Mouse (Mus musculus) CD4-positive, CD25-positive, alpha-beta regulatory T cell, adult 2 months (primary cell): ENCODE results near the gene Lbh.

ENCODE experiments used
- DNase-seq: peaks from one replicate; pipeline ENCODE4 v3.0.0-alpha.2; 2012; ENCODE audit warnings: low read depth, low spot score

Gene Lbh

GRCm38 (mm10) chr17:72918053-72918452 lies at the start of gene Lbh:
Gene Lbh, plus strand, starts transcription at chr17:72918305.
- peak; percentile 97 for DNase-seq

- DNase-seq = no peak
These were observed 39.1 kb upstream of the Lbh start for GRCm38 (mm10) chr17:72878979-72879378.

GRCm38 (mm10) chr17:72880156-72880555 lies 37.9 kb upstream of the Lbh start:
- DNase-seq = no peak

DNA sequence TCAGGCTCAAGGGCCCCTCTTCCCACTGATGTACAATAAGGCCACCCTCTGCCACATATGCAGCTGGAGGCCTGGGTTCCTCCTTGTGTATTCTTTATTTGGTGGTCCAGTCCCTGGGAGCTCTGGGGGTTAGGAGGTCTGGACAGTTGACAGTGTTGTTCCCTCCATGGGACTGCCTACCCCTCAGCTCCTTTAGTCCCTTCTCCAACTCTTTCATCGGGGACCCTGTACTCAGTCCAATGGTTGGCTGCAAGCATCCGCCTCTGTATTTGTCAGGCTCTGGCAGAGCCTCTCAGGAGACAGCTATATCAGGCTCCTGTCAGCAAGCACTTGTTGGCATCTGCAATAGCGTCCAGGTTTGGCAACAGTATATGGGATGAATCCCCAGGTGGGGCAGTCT lies 37.1 kb upstream of the Lbh start:
- no peak for DNase-seq

DNA sequence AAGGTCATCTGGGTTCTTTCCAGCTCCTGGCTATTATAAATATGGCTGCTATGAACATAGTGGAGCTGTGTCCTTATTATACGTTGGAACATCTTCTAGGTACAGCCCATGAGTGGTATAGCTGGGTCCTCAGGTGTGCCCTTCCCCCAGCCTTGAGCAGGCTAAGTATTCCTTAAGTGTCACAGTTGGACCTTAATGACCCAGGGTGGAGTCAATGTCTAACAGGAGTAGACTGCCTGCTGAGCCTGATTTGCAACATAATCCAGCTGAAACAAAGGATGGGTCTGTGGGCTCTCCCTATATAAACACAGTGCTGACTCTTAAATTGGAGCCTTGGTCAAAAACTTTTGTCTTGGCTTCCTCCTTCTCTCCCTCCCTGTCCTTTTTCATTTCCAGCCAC lies 36.3 kb upstream of the Lbh start:
- no peak for DNase-seq

- DNase-seq = peak; percentile 88
These were observed 28.3 kb upstream of the Lbh start for GRCm38 (mm10) chr17:72889556-72890397.

- no peak for DNase-seq
These were observed 27.7 kb upstream of the Lbh start for GRCm38 (mm10) chr17:72890398-72890898.

DNA sequence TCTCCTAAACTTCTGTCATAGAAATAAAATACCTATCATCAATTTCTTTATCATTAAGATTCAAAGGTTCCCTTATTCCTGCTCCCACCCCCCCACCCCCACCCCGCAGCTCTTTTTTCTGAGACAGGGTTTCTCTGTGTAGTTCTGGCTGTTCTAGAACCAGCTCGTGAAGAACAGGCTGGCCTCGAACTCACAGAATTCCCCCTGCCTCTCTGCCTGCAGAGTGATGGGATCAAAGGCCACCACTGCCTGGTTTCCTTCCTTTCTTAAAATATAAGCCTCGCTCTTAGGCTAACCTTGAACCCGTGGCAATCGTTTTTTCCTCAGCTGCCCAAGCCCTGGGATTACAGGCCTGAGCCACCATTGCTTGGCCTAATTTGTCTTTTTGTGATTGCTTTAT lies 26.5 kb upstream of the Lbh start:
- DNase-seq = no peak

GRCm38 (mm10) chr17:72895506-72895905 lies 22.6 kb upstream of the Lbh start:
- no peak for DNase-seq

DNA sequence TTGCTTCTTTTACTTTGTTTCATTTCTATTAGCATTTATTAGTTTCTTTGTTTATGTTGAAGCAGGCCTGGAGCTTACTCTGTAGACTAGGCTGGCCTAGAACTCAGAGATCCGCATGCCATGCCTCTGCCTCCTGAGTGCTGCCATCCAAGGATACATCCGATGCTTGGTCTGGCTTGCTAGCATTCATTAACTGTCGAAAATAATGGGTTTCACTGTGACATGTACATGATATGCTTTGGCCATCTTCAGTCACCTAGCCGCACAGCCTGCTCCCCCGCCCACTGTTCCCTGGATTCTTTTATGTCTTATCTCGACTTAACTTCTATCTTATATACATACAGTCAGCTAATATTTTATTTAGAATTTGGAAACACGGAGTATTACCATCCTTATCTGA lies 21.0 kb upstream of the Lbh start:
- no peak for DNase-seq

DNA sequence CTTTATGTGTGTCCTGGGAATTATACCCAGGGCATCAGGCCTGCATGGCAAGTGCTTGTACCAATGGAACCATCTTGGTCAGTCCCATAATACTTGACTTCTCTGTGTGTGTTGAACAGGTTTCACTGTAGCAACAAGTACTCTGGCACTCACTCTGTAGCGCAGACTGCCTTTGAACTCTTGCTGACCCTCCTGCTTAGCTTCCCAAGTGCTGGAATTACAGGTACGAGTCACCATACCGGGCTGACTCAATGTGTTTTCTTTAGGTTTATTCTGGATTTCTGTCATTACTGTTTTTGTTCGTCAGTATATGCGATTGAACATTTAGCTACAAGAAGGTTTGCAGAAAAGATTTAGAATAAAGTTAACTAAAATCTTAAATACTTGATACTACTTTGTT lies 20.1 kb upstream of the Lbh start:
- no peak for DNase-seq

DNA sequence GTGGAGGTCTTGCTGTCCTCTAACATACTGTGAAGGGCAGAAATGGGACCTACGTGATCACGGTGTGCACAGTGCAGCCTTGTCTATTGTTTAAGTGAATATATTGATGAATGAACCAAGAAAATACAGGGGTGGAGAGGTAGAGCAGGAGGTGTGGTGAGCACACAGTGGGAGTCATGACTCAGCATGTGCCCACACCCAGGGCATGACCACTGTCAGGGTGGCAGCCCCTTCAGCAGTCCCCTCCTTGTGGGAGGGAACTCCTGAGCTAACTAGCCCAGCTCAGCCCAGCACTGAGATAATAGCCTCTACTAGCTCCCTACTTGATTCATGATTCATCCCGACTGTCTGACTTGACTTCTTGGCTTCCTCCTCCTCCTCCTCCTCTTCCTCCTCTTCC lies 19.3 kb upstream of the Lbh start:
- DNase-seq = no peak

- DNase-seq = no peak
These were observed 17.1 kb upstream of the Lbh start for GRCm38 (mm10) chr17:72901021-72901420.

DNA sequence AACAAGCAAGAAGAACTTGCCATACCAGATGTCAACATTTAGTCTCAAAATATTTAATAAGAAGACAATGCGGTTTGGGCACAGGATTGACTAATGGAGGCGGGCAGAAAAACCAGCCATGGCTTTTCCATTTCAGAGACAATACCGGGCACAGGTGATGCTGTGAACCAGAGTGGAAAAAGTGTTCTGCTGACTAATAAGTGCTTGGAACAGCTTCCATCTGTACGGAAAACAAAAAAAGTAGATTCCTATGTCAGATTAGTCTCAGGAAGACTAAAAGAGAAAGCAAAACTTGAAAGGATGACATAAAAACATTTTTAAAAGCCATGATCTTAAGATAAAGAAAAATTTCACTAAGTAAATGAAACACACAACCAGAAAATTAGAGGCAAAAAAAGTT lies 16.4 kb upstream of the Lbh start:
- DNase-seq = no peak

DNA sequence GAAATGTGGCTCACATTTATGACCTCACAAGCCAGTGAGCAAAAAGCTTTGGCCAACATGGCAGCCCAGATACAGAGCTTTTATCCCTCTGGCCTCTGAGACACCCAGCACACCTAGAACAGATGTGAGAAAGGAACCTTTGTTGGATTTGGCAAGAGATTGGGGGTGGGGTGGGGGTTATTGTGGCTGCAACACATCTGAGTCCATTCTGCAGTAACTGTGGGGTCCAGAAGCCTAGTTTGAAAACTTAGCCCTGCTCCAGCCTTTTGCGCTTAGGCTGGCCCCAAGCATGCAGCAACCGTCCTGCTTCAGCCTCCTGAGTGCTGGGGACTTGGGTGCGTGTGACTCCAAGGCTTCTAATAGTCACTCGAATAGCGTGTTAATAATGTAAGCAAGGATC lies 14.8 kb upstream of the Lbh start:
- no peak for DNase-seq

- DNase-seq = no peak
These were observed 14.1 kb upstream of the Lbh start for GRCm38 (mm10) chr17:72903921-72904421.

DNA sequence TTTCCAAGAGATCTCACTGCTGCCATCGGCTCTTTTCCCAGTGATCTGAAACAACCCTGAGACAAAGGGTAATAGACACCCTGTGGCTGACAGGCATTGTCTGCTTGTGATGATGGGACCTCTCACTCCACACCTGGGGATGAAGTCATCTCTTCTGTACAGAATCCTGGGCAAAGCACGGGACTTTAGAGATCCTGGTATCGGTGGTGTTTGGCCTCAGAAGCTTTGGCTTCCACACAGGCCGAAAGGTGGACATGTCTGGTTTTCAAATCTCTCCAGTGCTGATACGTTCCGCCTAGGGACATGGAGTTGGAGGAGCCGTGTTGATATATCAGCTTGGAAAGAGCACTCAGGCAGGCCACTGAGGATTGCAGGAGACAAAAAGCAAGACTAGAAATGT lies 13.2 kb upstream of the Lbh start:
- DNase-seq = no peak

DNA sequence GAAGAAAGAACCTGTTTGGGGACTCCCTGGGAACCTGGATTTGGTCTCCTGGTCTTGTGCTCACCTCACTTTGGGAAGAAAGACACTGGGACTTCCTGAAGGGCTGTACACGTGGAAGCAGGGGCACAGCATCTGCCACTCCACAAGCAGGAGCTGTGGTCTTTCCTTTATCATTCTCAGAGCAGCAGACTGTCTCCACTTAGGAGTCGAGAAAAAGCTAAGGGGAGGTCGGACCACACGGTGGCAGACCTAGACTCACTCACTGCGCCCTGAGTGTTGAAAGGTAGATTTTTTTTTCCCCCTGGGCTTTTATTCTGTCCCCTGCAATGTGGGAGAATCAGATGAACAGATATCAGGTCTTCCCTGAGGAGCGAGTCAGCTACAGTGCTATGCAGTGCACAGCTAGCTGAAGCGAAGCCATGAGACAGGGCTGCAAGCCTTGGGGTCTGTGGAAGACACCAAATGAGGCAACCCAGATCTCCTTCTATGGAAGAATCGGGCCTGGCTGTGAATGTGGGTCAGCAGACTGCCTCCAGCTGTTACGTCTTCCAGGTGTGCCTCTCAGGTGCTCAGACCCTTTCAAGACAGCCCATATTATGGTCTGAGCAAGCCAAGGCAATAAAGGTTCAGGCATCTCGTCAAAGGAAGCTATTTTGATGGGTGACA lies 11.7 kb upstream of the Lbh start:
- DNase-seq = no peak

DNA sequence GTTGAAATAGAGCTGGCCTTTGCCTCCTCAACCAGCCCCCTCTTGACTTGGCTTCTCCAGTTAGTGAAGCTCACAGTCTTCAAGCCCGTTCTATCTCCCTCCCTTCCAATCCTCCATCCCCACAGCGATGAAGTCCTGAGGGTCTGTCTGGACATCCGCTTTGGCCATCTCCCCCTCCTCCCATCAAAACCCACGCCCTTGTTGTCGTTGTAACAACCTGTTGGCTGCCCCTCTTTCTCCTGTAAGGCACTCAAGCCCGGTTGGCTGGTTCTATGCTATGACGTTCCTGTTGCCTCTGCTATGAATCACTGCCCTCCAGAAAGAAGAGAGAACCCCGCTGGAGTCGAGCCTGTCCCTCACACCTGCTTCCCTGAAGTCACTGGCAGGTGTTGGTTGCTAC lies 10.9 kb upstream of the Lbh start:
- DNase-seq = no peak

DNA sequence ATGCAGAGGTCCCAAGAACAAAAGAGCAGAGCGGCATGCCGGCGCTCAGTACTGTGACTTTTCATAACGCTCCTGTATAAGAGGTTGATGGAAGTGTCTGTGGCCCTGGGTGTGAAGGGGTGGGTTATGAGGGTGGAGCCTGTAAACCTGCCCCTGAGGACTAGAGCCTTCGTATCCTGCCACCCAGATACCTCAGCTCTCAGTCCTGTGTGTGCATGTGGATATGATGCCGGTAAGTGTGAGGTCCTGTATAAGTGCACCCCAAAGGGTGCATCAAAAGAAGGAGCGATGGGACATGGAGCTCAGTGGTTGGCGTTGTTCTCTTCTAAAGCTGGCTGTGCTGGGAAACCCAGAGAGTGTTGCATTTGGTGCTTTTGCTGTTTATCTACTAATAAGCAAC lies 10.3 kb upstream of the Lbh start:
- no peak for DNase-seq

GRCm38 (mm10) chr17:72908561-72908960 lies 9.5 kb upstream of the Lbh start:
- DNase-seq = no peak

DNA sequence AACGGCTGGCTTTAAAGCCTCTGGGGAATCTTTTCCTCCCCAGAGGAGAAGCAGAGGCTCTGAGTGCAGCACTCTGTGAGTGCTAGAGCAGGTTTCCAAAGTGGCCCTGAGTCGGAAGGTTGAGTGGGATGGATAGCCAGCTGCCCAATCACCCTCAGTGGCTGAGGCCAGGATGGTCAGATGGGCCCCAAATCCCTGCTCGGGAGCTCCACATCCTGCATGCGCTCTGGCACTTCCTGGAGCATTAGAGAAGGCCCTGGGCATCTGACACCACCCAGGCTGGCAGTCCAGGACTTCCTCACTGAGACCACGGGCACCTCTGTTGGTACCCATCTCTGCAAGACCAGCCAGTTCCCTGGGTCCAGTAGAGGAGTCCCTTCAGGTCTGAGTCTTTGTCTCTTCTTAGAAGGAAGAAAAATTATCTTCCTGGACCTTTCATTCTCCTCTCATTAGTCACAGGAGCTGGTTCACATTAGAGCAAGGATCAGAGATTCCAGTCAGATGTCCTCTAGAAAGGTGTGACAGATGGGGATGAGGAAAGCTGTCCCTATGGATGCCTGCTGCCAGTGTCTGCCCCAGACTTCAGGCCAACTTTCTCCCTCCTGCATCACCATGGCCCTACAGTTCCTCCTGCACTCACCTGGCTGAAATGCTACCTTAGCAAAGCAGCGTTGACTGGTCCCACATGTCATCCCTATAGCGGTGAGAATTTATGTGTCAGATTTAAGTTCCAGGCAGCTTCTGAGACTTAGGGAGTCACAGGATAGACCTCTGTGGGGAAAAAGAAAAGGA lies 8.8 kb upstream of the Lbh start:
- DNase-seq = no peak
